Comparison of ENCODE assay signal across 22 mouse cellular contexts in genomic region chr9:23423748-23424147, GRCm38 (mm10).
"Had no signal": no experiment of that assay in that cellular context is flagged by ENCODE, and none has a peak within 500 bp of the region (broad histone marks: within the 10 kb centered on the region; RNA-seq: fewer than 3 reads in every experiment).

No protein-coding gene starts in this region.

- DNase-seq: kidney, adult 8-10 months; kidney, postnatal 14 days; kidney, postnatal 4 days; left cerebral cortex, postnatal 4 days; lung, adult 18-20 months; lung, postnatal 10 days; lung, postnatal 4 days; midbrain, embryonic 14.5 days; right cerebral cortex, adult 18-20 months; right cerebral cortex, postnatal 14 days; right cerebral cortex, postnatal 4 days; thymus, adult 2 months; thymus, postnatal 14 days; thymus, postnatal 4 days had no signal

- H3K9ac ChIP-seq: kidney, embryonic 15.5 days; liver, embryonic 12.5 days; liver, embryonic 15.5 days; lung, embryonic 15.5 days; neural tube, embryonic 12.5 days; neural tube, embryonic 15.5 days had no signal

- ATAC-seq: liver, embryonic 12.5 days had no signal

- H3K27ac ChIP-seq: kidney, embryonic 15.5 days; liver, embryonic 12.5 days; liver, embryonic 15.5 days; lung, embryonic 15.5 days; neural tube, embryonic 12.5 days; neural tube, embryonic 15.5 days; stomach, postnatal 0 days had no signal

- H3K4me1 ChIP-seq: kidney, embryonic 15.5 days; liver, embryonic 12.5 days; liver, embryonic 15.5 days; lung, embryonic 15.5 days; neural tube, embryonic 12.5 days; neural tube, embryonic 15.5 days had no signal

- H3K4me2 ChIP-seq: kidney, embryonic 15.5 days; liver, embryonic 12.5 days; liver, embryonic 15.5 days; lung, embryonic 15.5 days; midbrain, embryonic 11.5 days; neural tube, embryonic 12.5 days; neural tube, embryonic 15.5 days had no signal

- H3K27me3 ChIP-seq: kidney, embryonic 15.5 days; liver, embryonic 12.5 days; liver, embryonic 15.5 days; lung, embryonic 15.5 days; neural tube, embryonic 12.5 days; neural tube, embryonic 15.5 days had no signal

- H3K9me3 ChIP-seq: kidney, embryonic 15.5 days; liver, embryonic 12.5 days; liver, embryonic 15.5 days; lung, embryonic 15.5 days; neural tube, embryonic 12.5 days; neural tube, embryonic 15.5 days had no signal

- H3K4me3 ChIP-seq: kidney, embryonic 15.5 days; liver, embryonic 12.5 days; liver, embryonic 15.5 days; lung, embryonic 15.5 days; neural tube, embryonic 12.5 days; neural tube, embryonic 15.5 days had no signal

- H3K36me3 ChIP-seq: kidney, embryonic 15.5 days; liver, embryonic 12.5 days; liver, embryonic 15.5 days; lung, embryonic 15.5 days; neural tube, embryonic 12.5 days; neural tube, embryonic 15.5 days had no signal
